Mouse (Mus musculus) testis, adult 2 months (tissue): ENCODE data around the gene Kat2a. TPM values are rescaled to one million over a fixed set of nuclear protein-coding genes. Genes with fewer than 3 reads are reported as not detected.

Experiments
- H3K27ac ChIP-seq: fragments of 200-500 bp; 2 replicates; pipeline ENCODE4 v1.5.1; 2012; ENCODE audit warnings: low read depth, low read length; ENCODE audit not compliant: control insufficient read depth, insufficient read depth
- H3K27me3 ChIP-seq: fragments of 200-500 bp; 2 replicates; pipeline ENCODE4 v1.6.1; 2012; ENCODE audit warnings: mild to moderate bottlenecking, low read length, moderate library complexity; ENCODE audit not compliant: control insufficient read depth, insufficient read depth
- H3K36me3 ChIP-seq: fragments of 200-500 bp; 2 replicates; pipeline ENCODE4 v1.6.1; 2012; ENCODE audit warnings: mild to moderate bottlenecking, low read length; ENCODE audit not compliant: control insufficient read depth, insufficient read depth
- H3K4me1 ChIP-seq: fragments of 200-500 bp; 2 replicates; pipeline ENCODE4 v1.6.1; 2012; ENCODE audit warnings: low read length; ENCODE audit not compliant: control insufficient read depth, insufficient read depth
- H3K4me3 ChIP-seq: fragments of 200-500 bp; 2 replicates; pipeline ENCODE4 v1.5.1; 2012; ENCODE audit warnings: low read depth, mild to moderate bottlenecking, low read length, moderate library complexity, mixed read lengths; ENCODE audit not compliant: control insufficient read depth
- CTCF ChIP-seq: fragments of 200-500 bp; IDR thresholded peaks from 2 replicates; pipeline ENCODE4 v1.5.1; 2012; ENCODE audit warnings: low read depth, mild to moderate bottlenecking, inconsistent platforms, low read length, moderate library complexity; ENCODE audit not compliant: control insufficient read depth, insufficient read depth, insufficient replicate concordance
- POLR2A ChIP-seq: fragments of 200-500 bp; IDR thresholded peaks from 2 replicates; pipeline ENCODE4 v1.6.1; 2012; ENCODE audit warnings: low read depth, mild to moderate bottlenecking, inconsistent platforms, low read length, moderate library complexity; ENCODE audit not compliant: control insufficient read depth
- polyA plus RNA-seq: library from polyadenylated mRNA; depleted of rRNA; stranded (reverse); fragments of >200 nt; gene quantifications from 2 replicates; pipeline ENCODE4 v1.2.3, GENCODE M21; 2012; rRNA removed

The Kat2a gene
- polyA plus RNA-seq = 24.0 and 26.3 TPM in 2 replicates

DNA sequence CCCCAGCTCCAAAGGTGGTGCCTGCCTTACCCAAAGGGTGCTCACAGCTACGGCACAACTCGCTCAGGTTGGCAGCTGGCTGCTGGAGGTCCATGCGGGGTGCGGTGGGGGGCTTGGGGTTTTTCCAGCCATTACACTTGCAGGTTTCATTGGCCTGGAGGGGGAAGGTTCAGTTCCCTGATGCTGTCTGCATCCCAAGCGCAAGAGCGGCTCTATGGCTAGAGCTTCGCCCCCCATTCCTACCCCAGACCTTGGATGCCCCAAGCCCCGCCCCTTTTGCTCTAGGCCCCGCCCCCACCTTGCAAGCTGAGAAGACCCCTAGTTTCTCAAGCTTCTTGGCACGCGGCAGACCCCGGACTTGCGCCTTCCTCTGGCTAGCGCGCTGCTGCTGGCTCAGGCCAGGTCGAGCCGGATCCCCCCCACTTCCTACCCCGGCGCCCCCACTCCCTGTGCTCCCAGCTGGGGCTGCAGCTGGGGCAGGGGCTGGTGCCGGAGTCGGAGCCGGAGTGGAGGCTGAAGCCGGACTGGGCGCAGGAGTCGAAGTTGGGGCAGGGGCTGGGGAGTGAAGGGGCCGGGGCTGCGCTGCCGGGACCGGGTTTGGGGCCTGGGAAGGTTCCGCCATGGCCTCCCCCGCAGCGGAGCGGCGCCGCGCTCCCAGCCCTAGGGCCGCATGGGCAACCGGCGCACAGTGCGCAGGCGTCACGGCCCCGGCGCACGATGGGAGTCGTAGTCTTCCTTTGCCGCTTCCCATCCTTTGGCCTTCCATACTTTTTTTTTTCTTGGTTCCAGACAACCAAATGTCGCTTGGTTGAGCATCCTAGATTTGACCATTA lies at the start of gene Kat2a:
TSS of gene Kat2a (minus strand) at position 683 of the 833 bp plus-strand sequence.
- H3K27me3 ChIP-seq = no peaks in the 10 kb centered on the region
- H3K4me3 ChIP-seq = peak within 1 kb of the TSS; percentile 93
- peak; percentile 77 for TF ChIP-seq POLR2A
- no peak for TF ChIP-seq CTCF
- peaks cover 26% of the 10 kb centered on the region for H3K4me1 ChIP-seq
- H3K36me3 ChIP-seq = peaks cover 1% of the 10 kb centered on the region; the same call in 1 of the 2 replicates
- peak within 1 kb of the TSS; percentile 97 for H3K27ac ChIP-seq

DNA sequence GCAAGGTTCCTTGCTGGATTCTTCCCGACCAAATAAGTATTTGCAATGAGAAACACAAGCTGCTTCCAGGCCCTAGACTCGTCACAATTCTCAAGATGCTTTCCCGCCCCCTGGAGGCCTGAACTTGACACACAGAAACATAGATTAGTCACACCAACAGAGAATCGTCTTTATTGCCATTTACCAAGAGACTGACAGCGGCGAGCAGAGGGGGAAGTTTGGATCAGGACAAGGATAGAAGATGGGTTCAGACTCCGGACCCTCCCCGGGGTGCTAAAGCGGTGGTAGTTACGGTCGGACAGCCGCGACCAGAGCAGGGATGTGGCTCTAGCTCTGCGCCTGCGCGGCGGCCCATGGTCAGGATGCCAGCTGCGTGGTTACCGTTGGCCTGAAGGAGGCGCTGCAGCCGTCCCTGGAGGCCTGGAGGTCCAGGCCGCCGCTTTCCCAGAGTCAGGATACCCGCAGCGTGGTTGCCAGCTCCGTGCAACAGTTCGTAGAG lies 49.3 kb upstream of the Kat2a start:
- TF ChIP-seq POLR2A (peak; percentile 46; the same call in 1 of the 2 replicates), CTCF (peak; percentile 91)
- H3K4me3 ChIP-seq = peak overlapping the region; percentile 70
- H3K4me1 ChIP-seq = peaks cover 21% of the 10 kb centered on the region
- H3K27me3 ChIP-seq = no peaks in the 10 kb centered on the region; the same call in 1 of the 2 replicates
- no peaks in the 10 kb centered on the region for H3K36me3 ChIP-seq
- no peak overlapping the region for H3K27ac ChIP-seq

DNA sequence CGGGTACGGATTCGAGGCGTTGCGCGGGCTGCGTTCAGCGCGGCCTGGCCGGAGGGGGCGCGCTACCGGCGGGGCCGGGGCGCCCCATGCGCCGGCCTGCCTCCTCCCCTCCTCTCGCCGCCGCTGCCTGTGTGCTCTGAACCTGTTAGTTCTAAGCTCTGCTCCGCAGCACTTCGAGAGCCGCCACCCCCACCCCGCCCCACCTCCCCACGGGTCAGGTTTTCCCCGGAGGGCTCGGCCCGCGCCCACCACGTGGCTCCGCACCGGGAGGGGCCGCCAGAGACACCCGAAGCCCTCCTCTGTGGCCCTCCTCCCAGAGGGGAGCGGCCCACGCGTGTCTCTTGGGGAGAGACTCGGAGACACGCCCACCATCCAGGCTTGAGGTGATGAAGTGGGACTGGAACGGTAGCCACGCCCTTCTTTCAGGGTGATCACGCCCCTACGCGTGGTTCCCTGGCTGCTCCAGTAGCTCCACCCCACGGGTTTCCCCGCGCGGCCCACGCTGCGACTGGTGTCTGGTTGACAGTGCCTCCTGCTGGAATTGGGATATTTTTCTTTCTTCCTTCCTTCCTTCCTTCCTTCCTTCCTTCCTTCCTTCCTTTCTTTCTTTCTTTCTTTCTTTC lies 47.5 kb upstream of the Kat2a start, which contains the start of gene Kcnh4:
TSS of gene Kcnh4 (minus strand) at position 332 of the 623 bp plus-strand sequence.
- no peaks in the 10 kb centered on the region; the same call in 1 of the 2 replicates for H3K27me3 ChIP-seq
- TF ChIP-seq CTCF (no peak), POLR2A (no peak)
- H3K4me1 ChIP-seq = peaks cover 21% of the 10 kb centered on the region
- no peaks in the 10 kb centered on the region for H3K36me3 ChIP-seq
- no peak within 1 kb of the TSS for H3K27ac ChIP-seq
- H3K4me3 ChIP-seq = peak within 1 kb of the TSS; percentile 58

DNA sequence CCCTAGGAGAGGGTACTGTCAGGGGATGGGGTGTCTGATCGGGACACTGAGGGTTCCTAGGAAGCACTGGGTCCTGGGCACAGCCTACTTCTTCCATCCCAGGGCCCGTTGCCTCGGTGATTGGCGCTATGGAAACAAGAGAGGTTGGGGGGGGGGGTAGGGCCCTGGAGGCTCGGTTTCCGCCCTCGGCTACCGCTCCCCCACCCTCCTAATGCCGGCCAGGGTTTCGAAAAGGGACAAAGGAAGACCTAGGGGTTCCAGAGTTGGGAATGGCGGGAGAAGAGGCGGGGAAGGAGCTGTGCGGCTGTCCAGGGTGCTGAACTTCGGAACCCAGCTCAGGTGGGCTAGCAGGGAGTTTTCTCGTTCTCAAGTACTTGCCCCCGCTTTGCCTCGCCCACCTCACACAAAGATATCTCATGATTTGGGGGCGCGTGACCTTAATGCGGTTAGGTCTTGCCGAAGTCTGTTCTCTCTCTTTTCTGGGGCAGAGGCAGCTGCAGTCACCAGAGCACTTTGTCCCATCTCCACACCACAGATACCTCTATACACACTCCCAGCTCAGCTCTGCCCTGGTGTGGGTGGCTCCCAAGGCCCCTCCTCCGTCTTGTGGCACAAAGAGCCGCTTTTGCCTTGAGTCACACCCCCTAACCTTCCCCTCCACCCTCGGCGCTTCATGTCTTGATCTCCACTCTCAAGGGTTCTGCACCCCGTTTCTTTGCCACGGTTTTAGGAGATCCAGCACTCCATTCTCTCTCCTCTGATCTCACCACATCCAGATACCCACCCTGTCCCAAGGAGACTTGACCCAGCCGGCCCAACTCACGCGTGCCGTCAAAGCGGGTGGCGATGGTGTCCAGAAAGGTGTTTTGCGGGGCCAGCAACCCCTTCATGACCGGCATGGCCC lies 46.7 kb upstream of the Kat2a start:
- Histone ChIP-seq H3K4me3 (peak overlapping the region; percentile 49), H3K4me1 (peaks cover 21% of the 10 kb centered on the region), H3K27ac (no peak overlapping the region), H3K36me3 (no peaks in the 10 kb centered on the region), H3K27me3 (no peaks in the 10 kb centered on the region; the same call in 1 of the 2 replicates)
- TF ChIP-seq CTCF (no peak), POLR2A (no peak)

DNA sequence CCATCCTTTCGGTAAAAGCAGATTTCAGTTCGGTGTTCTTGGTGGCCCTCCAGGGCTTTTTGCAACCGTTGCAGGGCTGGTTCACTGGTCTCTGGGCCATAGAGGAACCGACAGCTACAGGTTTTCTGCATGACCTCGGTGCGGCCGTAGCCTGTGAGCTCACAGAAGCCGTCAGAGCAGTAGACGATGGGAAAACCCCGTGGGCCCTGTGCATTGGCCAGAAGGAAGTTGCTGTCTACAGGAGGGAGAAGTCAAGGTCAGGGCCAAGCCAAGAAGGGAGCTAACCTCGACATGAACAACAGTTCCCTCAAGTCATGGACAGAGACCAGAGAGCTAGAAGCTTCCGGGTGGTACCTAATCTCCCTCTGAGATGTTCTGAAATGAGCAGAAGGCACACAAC lies 45.3 kb upstream of the Kat2a start:
- no peaks in the 10 kb centered on the region; the same call in 1 of the 2 replicates for H3K27me3 ChIP-seq
- H3K4me3 ChIP-seq = no peak overlapping the region
- H3K27ac ChIP-seq = no peak overlapping the region
- H3K4me1 ChIP-seq = peaks cover 19% of the 10 kb centered on the region
- TF ChIP-seq POLR2A (no peak), CTCF (no peak)
- no peaks in the 10 kb centered on the region for H3K36me3 ChIP-seq

DNA sequence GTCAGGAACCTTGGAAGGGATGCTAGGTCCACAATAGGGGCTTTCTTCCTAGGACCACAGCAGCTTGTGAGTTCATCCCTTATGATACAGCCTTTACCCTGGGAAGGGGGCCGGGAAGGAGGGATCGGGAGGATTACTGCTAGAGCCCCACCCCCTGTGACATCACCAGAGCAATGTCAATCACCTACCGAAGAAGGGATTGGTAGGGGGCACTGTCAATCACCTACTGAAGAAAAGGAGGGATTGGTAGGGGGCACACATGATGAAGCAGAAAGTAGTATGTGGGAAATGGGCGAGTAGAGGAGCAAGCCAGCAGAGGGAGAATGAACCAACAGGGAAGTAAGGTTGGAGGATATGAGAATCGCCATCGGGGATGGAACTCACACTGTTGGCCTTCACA lies 44.2 kb upstream of the Kat2a start:
- TF ChIP-seq POLR2A (no peak), CTCF (no peak)
- Histone ChIP-seq H3K27me3 (no peaks in the 10 kb centered on the region; the same call in 1 of the 2 replicates), H3K4me1 (peaks cover 15% of the 10 kb centered on the region), H3K4me3 (no peak overlapping the region), H3K27ac (no peak overlapping the region), H3K36me3 (no peaks in the 10 kb centered on the region)

DNA sequence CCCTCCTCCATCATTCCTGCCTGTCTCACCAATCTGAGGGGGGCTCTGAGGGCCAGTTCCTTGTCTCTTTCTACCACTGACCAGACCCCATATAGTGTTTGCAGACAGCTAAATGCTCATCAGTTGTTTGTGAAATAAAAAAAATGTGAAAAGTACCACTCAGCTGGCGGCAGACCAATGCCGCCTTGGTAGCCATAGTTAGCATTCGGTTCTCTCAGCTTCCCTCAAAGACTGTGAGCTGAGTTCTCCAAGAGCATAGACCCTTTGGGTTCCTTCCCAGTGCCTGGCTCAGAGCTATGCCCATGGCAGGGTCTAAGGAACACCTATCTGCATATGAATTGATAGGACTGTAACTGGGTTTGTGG lies 42.4 kb upstream of the Kat2a start:
- H3K27ac ChIP-seq = no peak overlapping the region
- TF ChIP-seq POLR2A (no peak), CTCF (no peak)
- no peaks in the 10 kb centered on the region; the same call in 1 of the 2 replicates for H3K27me3 ChIP-seq
- H3K36me3 ChIP-seq = no peaks in the 10 kb centered on the region
- H3K4me1 ChIP-seq = peaks cover 10% of the 10 kb centered on the region
- H3K4me3 ChIP-seq = no peak overlapping the region
